Mouse (Mus musculus): ENCODE results near the gene Klk1b4.

The Klk1b4 gene

DNA sequence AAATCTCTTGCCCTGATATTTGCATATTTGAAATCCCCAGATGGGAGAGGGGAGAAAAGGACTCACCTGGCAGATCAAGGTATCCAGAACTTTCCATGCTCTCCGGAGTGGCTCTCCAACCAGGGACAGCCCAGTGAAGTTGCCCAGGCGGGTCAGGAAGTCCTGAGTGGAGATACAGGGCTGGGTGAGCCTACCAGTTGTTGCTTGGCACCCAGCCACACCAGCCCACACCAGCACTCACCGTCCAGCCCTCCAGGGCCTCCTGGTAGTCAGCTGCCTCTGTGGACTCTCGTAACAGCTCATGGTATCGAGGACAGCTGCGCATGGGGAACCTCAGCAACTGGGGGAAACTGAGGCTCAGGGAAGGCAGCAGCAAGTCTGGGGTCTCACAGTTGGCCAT is 47.7 kb downstream of the Klk1b4 start:
- DNase-seq = no peak

DNA sequence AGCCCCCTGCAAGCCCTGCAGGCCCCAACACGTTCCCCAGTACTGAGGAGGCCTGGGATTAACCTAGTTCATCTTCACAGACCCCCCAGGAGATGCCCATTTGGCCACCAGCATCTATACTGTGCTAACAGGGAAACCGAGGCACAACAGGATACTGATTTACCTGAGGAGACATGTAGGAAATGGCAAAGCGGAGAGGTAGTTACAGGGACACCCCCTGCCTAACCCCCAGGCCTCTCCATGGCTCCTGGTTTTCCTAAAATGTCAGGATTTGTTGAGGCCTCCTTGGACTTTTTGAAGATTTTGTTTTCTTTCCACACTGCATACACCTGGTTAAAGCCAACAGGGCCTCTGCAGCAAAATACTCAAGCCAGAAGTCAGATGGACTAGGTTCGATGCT is 50.0 kb downstream of the Klk1b4 start, which contains the start of gene Acp4:
Gene Acp4 (minus strand): TSS at position 101 of the 400 bp plus-strand sequence.
- DNase-seq = no peak

DNA sequence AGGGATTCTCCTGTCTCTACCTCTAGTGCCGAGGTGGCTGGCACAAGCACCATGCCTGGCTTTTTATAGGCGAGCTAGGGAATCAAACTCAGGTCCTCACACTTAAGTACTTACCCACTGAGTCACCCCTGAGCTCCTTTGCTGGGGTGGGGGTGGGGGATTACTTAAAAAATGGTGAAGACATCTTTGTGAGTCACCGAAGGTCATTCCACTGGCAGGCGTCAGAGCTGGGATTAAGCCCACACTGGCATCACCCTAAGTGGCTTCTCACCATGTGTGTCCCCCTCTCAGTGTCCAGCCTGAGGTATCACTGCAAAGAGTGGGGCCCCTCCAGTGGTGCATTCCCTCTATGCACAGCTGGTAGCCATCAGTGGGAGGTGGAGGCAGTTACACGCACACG is 53.2 kb downstream of the Klk1b4 start:
- no peak for DNase-seq

- DNase-seq = no peak
These were observed 53.9 kb downstream of the Klk1b4 start, which contains the start of gene Gm15517 for GRCm38 (mm10) chr7:44261147-44261546. Gene Gm15517 (plus strand): TSS chr7:44261447.

All from cerebellum, postnatal 36 days (tissue).